Mouse (Mus musculus) liver, adult 2 months (tissue): ENCODE data around the gene Cys1.

Source experiments
- CTCF ChIP-seq: fragments of 200-500 bp; IDR thresholded peaks from 2 replicates; pipeline ENCODE4 v1.5.1; 2011; ENCODE audit warnings: low read depth, low read length, control low read depth
- POLR2A ChIP-seq: fragments of 200-500 bp; IDR thresholded peaks from 2 replicates; pipeline ENCODE4 v1.6.1; 2011; ENCODE audit warnings: low read length, control low read depth; ENCODE audit not compliant: insufficient read depth; ENCODE audit errors: extremely low read depth

DNA sequence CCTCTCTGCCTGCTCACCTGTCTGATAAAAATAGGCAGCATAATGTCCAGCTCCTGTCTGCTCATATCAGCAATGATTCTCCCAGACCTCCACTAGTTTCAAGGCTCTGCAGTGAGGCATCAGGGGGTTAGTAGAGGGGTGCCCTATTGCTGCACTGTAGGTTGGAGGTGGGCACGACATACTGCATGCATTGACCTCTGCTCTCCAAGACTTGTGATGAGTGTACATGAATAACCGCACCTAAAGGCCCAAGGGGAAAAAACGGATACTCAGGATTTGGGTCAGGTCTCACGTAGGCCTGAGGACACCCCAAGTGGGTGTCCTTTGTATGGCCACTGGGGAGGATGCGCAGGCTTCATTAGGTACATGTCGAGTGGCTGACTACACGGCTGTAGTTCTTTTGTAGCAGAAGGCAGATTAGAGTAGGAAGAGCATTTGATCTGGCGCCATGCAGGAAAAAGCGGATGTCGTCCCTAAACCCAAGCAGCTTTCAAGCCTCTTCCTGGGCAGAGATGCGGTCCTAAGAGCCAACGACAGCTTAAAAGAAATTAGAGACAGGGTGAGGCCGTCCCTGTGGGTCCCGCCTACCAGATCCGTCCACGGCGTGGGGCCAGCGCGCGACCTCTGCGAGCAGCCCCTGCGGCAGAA is 31.1 kb downstream of the Cys1 start:
- TF ChIP-seq CTCF, result no peak
- no peak; the same call in 1 of the 2 replicates for TF ChIP-seq POLR2A
